Mouse (Mus musculus) brain, embryonic 14.5 days (tissue): ENCODE data around the gene Iqck.

Experiments
- CTCF ChIP-seq: fragments of 200-500 bp; IDR thresholded peaks from 2 replicates; pipeline ENCODE4 v1.5.1; 2012; ENCODE audit warnings: inconsistent platforms, mild to moderate bottlenecking, moderate library complexity, borderline replicate concordance; ENCODE audit not compliant: insufficient read depth, insufficient read length; ENCODE audit errors: extremely low read depth
- POLR2A ChIP-seq: fragments of 200-500 bp; IDR thresholded peaks from 2 replicates; pipeline ENCODE4 v1.6.1; 2012; ENCODE audit warnings: mild to moderate bottlenecking, inconsistent platforms, borderline replicate concordance; ENCODE audit not compliant: poor library complexity, insufficient read depth, insufficient read length, severe bottlenecking; ENCODE audit errors: extremely low read depth

DNA sequence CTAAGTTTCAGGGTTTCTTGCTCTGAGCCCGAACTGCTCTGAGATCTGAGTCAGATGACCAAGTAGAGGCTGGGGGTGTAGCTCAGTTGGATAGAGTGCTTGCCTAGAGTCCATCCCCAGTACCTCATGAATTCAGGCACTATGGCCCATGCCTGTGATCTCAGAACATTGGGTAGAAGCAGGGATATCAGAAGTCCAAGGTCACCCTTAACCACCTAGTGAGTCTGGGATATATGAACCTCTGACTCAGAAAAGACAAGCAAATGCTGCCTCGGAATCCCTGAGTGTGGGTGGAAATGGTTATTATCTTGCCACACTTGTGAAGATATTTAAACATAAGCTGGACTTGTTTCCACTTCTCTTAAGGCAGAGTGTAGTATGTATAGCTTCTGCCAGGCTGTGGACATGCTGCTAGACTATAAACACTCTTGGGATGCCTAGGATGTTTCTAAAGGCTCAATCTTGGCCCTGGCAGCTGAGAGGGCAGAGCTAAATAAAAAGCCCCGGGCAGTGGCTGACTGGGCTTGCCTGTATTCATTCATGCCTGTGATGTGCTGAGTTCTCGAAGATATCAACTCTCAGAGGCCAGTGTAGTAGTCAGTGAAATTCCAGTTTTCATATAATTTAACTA lies 101.2 kb downstream of the Iqck start:
- TF ChIP-seq CTCF: no peak
- TF ChIP-seq POLR2A: no peak
